Mouse (Mus musculus): ENCODE results near the gene Aaed1. TPM values are rescaled to one million over a fixed set of nuclear protein-coding genes. Genes with fewer than 3 reads are reported as not detected.

The Aaed1 gene
- polyA plus RNA-seq, 1 experiment from 2014 or later = 7.9 TPM

DNA sequence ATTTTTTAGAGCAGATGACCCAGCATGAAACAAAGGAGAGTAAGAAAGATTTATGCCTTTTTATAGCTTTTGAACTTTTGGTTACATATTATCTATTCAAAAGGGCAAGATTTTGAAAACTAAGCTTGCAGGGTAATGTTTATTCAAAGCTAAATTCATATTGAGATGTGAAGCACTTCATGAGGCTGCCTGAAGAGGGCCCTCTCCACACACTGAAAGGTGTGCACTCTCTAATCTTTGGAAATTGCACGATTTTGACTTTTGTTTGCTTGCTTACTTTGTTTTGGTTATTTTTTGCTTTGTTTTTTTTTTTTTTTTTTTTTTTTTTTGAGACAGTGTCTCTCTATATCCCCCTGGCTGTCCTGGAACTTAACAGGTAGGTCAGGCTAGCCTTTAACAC, 62.1 kb downstream of the Aaed1 start:
- H3K27ac ChIP-seq (ENCODE audit: low read depth, low read length) = no peak overlapping the region
- no peaks in the 10 kb centered on the region for H3K27me3 ChIP-seq (replicated peaks; ENCODE audit: control insufficient read depth, insufficient read depth, low read length)
- DNase-seq (ENCODE audit: low spot score) (peak; percentile 7), ATAC-seq (no peak)
- H3K36me3 ChIP-seq (ENCODE audit: control insufficient read depth, insufficient read depth, low read length) = no peaks in the 10 kb centered on the region
- no peak overlapping the region for H3K4me3 ChIP-seq (ENCODE audit: low read depth, low read length)
- no peaks in the 10 kb centered on the region for H3K9me3 ChIP-seq (replicated peaks; ENCODE audit: control insufficient read depth, low read length)
- H3K4me1 ChIP-seq (ENCODE audit: control insufficient read depth, insufficient read depth, low read length) = 0 out of 2 replicates have a peak, but pooled peaks cover 2% of the 10 kb centered on the region
- no peak overlapping the region for H3K9ac ChIP-seq (ENCODE audit: low read length)
- no peak overlapping the region for H3K4me2 ChIP-seq (ENCODE audit: low read length)
- WGBS = 29% methylated on average over 1 of the region's 1 CpGs

GRCm38 (mm10) chr13:64248775-64249524, 63.6 kb downstream of the Aaed1 start:
- peak; percentile 85 for ATAC-seq
- WGBS = 8% methylated on average over 22 of the region's 22 CpGs

DNA sequence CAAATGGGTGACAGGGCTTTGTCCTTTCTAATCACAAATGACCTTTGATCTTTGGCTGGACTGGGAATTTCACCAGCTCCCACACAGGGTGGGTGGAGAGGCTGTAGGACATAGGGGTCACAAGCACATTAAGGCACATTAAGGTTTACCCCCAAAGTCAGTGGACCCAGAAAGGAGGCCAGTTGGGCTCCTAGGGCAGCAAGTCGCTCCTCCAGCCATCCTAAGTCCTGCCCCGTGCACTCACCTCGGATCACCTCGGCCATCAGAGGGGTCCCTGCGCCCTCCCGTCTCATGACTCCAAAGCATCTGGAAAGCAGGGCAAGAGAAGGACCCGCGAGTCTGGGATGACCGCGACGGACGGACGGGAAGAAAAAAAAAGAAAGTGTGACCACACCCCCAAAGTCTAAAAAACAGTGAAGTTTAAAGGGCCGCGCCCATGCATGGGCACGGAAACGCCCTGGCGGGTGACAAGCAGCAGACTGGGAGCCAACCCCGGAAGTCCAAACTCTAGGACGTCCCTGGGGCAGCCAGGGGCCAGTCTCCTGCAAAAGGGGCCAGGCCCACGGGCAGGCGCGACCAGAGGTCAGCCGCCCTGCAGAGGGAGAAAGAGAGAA, 64.2 kb downstream of the Aaed1 start:
- peak overlapping the region; percentile 38 for H3K4me3 ChIP-seq (ENCODE audit: low read depth, low read length)
- peak; percentile 68 for ATAC-seq
- no peaks in the 10 kb centered on the region for H3K36me3 ChIP-seq (ENCODE audit: control insufficient read depth, insufficient read depth, low read length)
- peak overlapping the region; percentile 95 for H3K4me2 ChIP-seq (ENCODE audit: low read length)
- H3K9me3 ChIP-seq (replicated peaks; ENCODE audit: control insufficient read depth, low read length) = no peaks in the 10 kb centered on the region
- peak overlapping the region; percentile 67 for H3K9ac ChIP-seq (ENCODE audit: low read length)
- H3K27me3 ChIP-seq (replicated peaks; ENCODE audit: control insufficient read depth, insufficient read depth, low read length) = no peaks in the 10 kb centered on the region
- no peak overlapping the region for H3K27ac ChIP-seq (ENCODE audit: low read depth, low read length)
- 5% methylated on average over 24 of the region's 24 CpGs for WGBS
- H3K4me1 ChIP-seq (ENCODE audit: control insufficient read depth, insufficient read depth, low read length) = 0 out of 2 replicates have a peak, but pooled peaks cover 2% of the 10 kb centered on the region
- peak; percentile 15 for DNase-seq (ENCODE audit: low spot score)

More at GRCm38 (mm10) chr13:64248775-64249524, 63.6 kb downstream of the Aaed1 start:
- Histone ChIP-seq H3K27ac (ENCODE audit: low read depth, low read length) (no peak overlapping the region), H3K4me1 (ENCODE audit: control insufficient read depth, insufficient read depth, low read length) (0 out of 2 replicates have a peak, but pooled peaks cover 2% of the 10 kb centered on the region), H3K4me2 (ENCODE audit: low read length) (peak overlapping the region; percentile 95), H3K4me3 (ENCODE audit: low read depth, low read length) (peak overlapping the region; percentile 38), H3K9me3 (replicated peaks; ENCODE audit: control insufficient read depth, low read length) (no peaks in the 10 kb centered on the region), H3K9ac (ENCODE audit: low read length) (peak overlapping the region; percentile 67), H3K36me3 (ENCODE audit: control insufficient read depth, insufficient read depth, low read length) (no peaks in the 10 kb centered on the region), H3K27me3 (replicated peaks; ENCODE audit: control insufficient read depth, insufficient read depth, low read length) (no peaks in the 10 kb centered on the region)
- peak; percentile 72 for DNase-seq (ENCODE audit: low spot score)

GRCm38 (mm10) chr13:64246106-64246505, 66.4 kb downstream of the Aaed1 start:
- Histone ChIP-seq H3K27me3 (replicated peaks; ENCODE audit: control insufficient read depth, insufficient read depth, low read length) (no peaks in the 10 kb centered on the region), H3K4me1 (ENCODE audit: control insufficient read depth, insufficient read depth, low read length) (0 out of 2 replicates have a peak, but pooled peaks cover 2% of the 10 kb centered on the region), H3K4me3 (ENCODE audit: low read depth, low read length) (no peak overlapping the region), H3K4me2 (ENCODE audit: low read length) (no peak overlapping the region), H3K27ac (ENCODE audit: low read depth, low read length) (no peak overlapping the region), H3K36me3 (ENCODE audit: control insufficient read depth, insufficient read depth, low read length) (no peaks in the 10 kb centered on the region), H3K9me3 (replicated peaks; ENCODE audit: control insufficient read depth, low read length) (no peaks in the 10 kb centered on the region), H3K9ac (ENCODE audit: low read length) (no peak overlapping the region)
- no peak for ATAC-seq
- DNase-seq (ENCODE audit: low spot score) = no peak
- WGBS = 82% methylated on average over 12 of the region's 12 CpGs

- Histone ChIP-seq H3K9ac (ENCODE audit: low read length) (no peak overlapping the region), H3K4me3 (ENCODE audit: low read depth, low read length) (no peak overlapping the region), H3K4me1 (ENCODE audit: control insufficient read depth, insufficient read depth, low read length) (0 out of 2 replicates have a peak, but pooled peaks cover 2% of the 10 kb centered on the region), H3K4me2 (ENCODE audit: low read length) (no peak overlapping the region), H3K9me3 (replicated peaks; ENCODE audit: control insufficient read depth, low read length) (no peaks in the 10 kb centered on the region), H3K36me3 (ENCODE audit: control insufficient read depth, insufficient read depth, low read length) (no peaks in the 10 kb centered on the region), H3K27me3 (replicated peaks; ENCODE audit: control insufficient read depth, insufficient read depth, low read length) (no peaks in the 10 kb centered on the region), H3K27ac (ENCODE audit: low read depth, low read length) (no peak overlapping the region)
- ATAC-seq (no peak), DNase-seq (ENCODE audit: low spot score) (no peak)
- 83% methylated on average over 4 of the region's 4 CpGs for WGBS
Measured at GRCm38 (mm10) chr13:64244685-64245261, 67.7 kb downstream of the Aaed1 start.

- Histone ChIP-seq H3K36me3 (ENCODE audit: control insufficient read depth, insufficient read depth, low read length) (no peaks in the 10 kb centered on the region), H3K4me2 (ENCODE audit: low read length) (no peak overlapping the region), H3K27me3 (replicated peaks; ENCODE audit: control insufficient read depth, insufficient read depth, low read length) (no peaks in the 10 kb centered on the region), H3K4me3 (ENCODE audit: low read depth, low read length) (no peak overlapping the region), H3K27ac (ENCODE audit: low read depth, low read length) (no peak overlapping the region), H3K9me3 (replicated peaks; ENCODE audit: control insufficient read depth, low read length) (no peaks in the 10 kb centered on the region), H3K9ac (ENCODE audit: low read length) (no peak overlapping the region), H3K4me1 (ENCODE audit: control insufficient read depth, insufficient read depth, low read length) (no peaks in the 10 kb centered on the region)
- DNase-seq (ENCODE audit: low spot score) (no peak), ATAC-seq (no peak)
Measured at GRCm38 (mm10) chr13:64242721-64243120, 69.8 kb downstream of the Aaed1 start.

DNA sequence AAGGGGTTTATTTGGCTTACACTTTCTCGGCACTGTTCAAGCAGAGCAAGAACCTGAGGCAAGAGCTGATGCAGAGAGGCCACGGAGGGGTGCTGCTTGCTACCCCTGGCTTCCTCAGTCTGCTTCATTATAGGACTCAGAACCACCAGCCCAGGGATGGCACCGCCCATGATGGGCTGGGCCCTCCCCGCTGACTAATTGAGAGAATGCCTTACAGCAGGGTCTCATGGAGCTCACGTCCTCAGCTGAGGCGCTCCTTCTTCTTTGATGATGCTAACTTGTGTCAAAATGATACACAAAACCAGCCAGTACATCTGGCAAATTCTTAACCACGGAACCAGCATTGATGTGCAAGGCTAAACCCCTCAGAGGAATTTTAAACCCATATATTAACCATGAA, 71.9 kb downstream of the Aaed1 start:
- 75% methylated on average over 7 of the region's 7 CpGs for WGBS
- Histone ChIP-seq H3K27me3 (replicated peaks; ENCODE audit: control insufficient read depth, insufficient read depth, low read length) (no peaks in the 10 kb centered on the region), H3K4me3 (ENCODE audit: low read depth, low read length) (no peak overlapping the region), H3K27ac (ENCODE audit: low read depth, low read length) (no peak overlapping the region), H3K4me1 (ENCODE audit: control insufficient read depth, insufficient read depth, low read length) (no peaks in the 10 kb centered on the region), H3K36me3 (ENCODE audit: control insufficient read depth, insufficient read depth, low read length) (no peaks in the 10 kb centered on the region), H3K4me2 (ENCODE audit: low read length) (no peak overlapping the region), H3K9me3 (replicated peaks; ENCODE audit: control insufficient read depth, low read length) (no peaks in the 10 kb centered on the region), H3K9ac (ENCODE audit: low read length) (no peak overlapping the region)
- DNase-seq (ENCODE audit: low spot score) = no peak
- no peak for ATAC-seq

DNA sequence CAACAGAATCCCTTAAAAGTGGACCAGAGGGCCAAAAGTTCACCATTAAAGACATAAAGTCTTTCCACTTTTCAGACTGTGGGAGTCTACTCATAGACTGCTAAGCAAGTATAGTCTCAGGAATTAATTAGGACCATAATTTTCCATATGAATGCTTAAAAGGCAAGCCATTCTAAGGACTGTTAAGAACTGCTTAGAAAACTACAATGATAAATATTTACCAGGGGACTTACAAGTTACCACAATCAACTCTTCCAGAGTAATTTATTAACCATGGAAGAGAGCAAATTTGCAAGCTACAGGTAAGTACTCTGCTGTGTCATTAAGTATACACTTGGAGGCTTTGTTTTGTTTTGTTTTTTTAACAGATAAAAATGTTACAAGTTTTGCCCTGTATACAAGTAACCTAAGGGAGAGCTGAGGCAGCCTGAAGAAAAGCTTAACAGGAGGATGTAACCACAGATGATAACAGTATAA, 74.8 kb downstream of the Aaed1 start:
- ATAC-seq (no peak), DNase-seq (ENCODE audit: low spot score) (no peak)
- no peak overlapping the region for H3K9ac ChIP-seq (ENCODE audit: low read length)
- no peaks in the 10 kb centered on the region for H3K4me1 ChIP-seq (ENCODE audit: control insufficient read depth, insufficient read depth, low read length)
- no peak overlapping the region for H3K4me3 ChIP-seq (ENCODE audit: low read depth, low read length)
- no peaks in the 10 kb centered on the region for H3K36me3 ChIP-seq (ENCODE audit: control insufficient read depth, insufficient read depth, low read length)
- H3K9me3 ChIP-seq (replicated peaks; ENCODE audit: control insufficient read depth, low read length) = no peaks in the 10 kb centered on the region
- H3K27ac ChIP-seq (ENCODE audit: low read depth, low read length) = no peak overlapping the region
- no peaks in the 10 kb centered on the region for H3K27me3 ChIP-seq (replicated peaks; ENCODE audit: control insufficient read depth, insufficient read depth, low read length)
- no peak overlapping the region for H3K4me2 ChIP-seq (ENCODE audit: low read length)

Data from forebrain, embryonic 14.5 days (tissue).